Mouse (Mus musculus) naive thymus-derived CD4-positive, alpha-beta T cell, adult 2 months (primary cell): ENCODE measurements at regions not wholly inside any gene's neighbourhood (a gene's known extent, or its start where the extent isn't known, plus 50 kb on each side); places are given as distances from the start of the nearest gene placed in this dataset.

Experiments
- DNase-seq: peaks from one replicate; pipeline ENCODE4 v3.0.0-alpha.2; 2011; ENCODE audit warnings: low read depth

- no peak for DNase-seq
Measured at GRCm38 (mm10) chr4:105467811-105468210, 310.7 kb downstream of the Plpp3 start.

- no peak for DNase-seq
Measured at GRCm38 (mm10) chr4:105469300-105469821, 312.2 kb downstream of the Plpp3 start.

- no peak for DNase-seq
Measured at GRCm38 (mm10) chr4:105474765-105475560, 314.7 kb upstream of the Gm12728 start.

- no peak for DNase-seq
Measured at GRCm38 (mm10) chr4:105476332-105476731, 313.3 kb upstream of the Gm12728 start.

- DNase-seq, result no peak
Measured at GRCm38 (mm10) chr4:105486376-105486775, 303.3 kb upstream of the Gm12728 start.

- DNase-seq, result no peak
Measured at GRCm38 (mm10) chr4:105496176-105496575, 293.5 kb upstream of the Gm12728 start.

GRCm38 (mm10) chr4:105506190-105506589 lies 283.5 kb upstream of the Gm12728 start:
- DNase-seq, result no peak

GRCm38 (mm10) chr4:105507221-105507620 lies 282.4 kb upstream of the Gm12728 start:
- DNase-seq, result no peak

GRCm38 (mm10) chr4:105509091-105509490 lies 280.6 kb upstream of the Gm12728 start:
- no peak for DNase-seq

- no peak for DNase-seq
Measured at GRCm38 (mm10) chr4:105510406-105510805, 279.3 kb upstream of the Gm12728 start.

GRCm38 (mm10) chr4:105525135-105525534 lies 264.5 kb upstream of the Gm12728 start:
- no peak for DNase-seq

- DNase-seq, result no peak
Measured at GRCm38 (mm10) chr4:105526755-105527154, 262.9 kb upstream of the Gm12728 start.

GRCm38 (mm10) chr4:105527316-105527715 lies 262.4 kb upstream of the Gm12728 start:
- DNase-seq, result no peak

- no peak for DNase-seq
Measured at GRCm38 (mm10) chr4:105531651-105532425, 257.8 kb upstream of the Gm12728 start.

GRCm38 (mm10) chr4:105535451-105535850 lies 254.2 kb upstream of the Gm12728 start:
- no peak for DNase-seq

GRCm38 (mm10) chr4:105545486-105545885 lies 244.2 kb upstream of the Gm12728 start:
- no peak for DNase-seq

GRCm38 (mm10) chr4:105549744-105550440 lies 239.8 kb upstream of the Gm12728 start:
- no peak for DNase-seq

- no peak for DNase-seq
Measured at GRCm38 (mm10) chr4:105551966-105552685, 237.5 kb upstream of the Gm12728 start.

- DNase-seq, result no peak
Measured at GRCm38 (mm10) chr4:105554994-105555393, 234.7 kb upstream of the Gm12728 start.

- no peak for DNase-seq
Measured at GRCm38 (mm10) chr4:105555941-105556340, 233.7 kb upstream of the Gm12728 start.

- no peak for DNase-seq
Measured at GRCm38 (mm10) chr4:105557396-105557795, 232.3 kb upstream of the Gm12728 start.

- DNase-seq, result no peak
Measured at GRCm38 (mm10) chr4:105560055-105560454, 229.6 kb upstream of the Gm12728 start.
